Mouse (Mus musculus): ENCODE measurements at regions not wholly inside any gene's neighbourhood (a gene's known extent, or its start where the extent isn't known, plus 50 kb on each side); places are given as distances from the start of the nearest gene placed in this dataset.

- DNase-seq, result no peak
Measured at GRCm38 (mm10) chr3:70216096-70216495, 208.7 kb downstream of the Otol1 start.

- DNase-seq, result no peak
Measured at GRCm38 (mm10) chr3:70218757-70219360, 211.4 kb downstream of the Otol1 start.

GRCm38 (mm10) chr3:70223443-70224065, 216.1 kb downstream of the Otol1 start:
- no peak for DNase-seq

GRCm38 (mm10) chr3:70224846-70225245, 217.4 kb downstream of the Otol1 start:
- no peak for DNase-seq

GRCm38 (mm10) chr3:70227165-70227564, 219.8 kb downstream of the Otol1 start:
- DNase-seq, result no peak

GRCm38 (mm10) chr3:70248655-70249054, 241.2 kb downstream of the Otol1 start:
- no peak for DNase-seq

GRCm38 (mm10) chr3:70249922-70250321, 242.5 kb downstream of the Otol1 start:
- no peak for DNase-seq

- no peak for DNase-seq
Measured at GRCm38 (mm10) chr3:70250733-70251132, 243.3 kb downstream of the Otol1 start.

GRCm38 (mm10) chr3:70263318-70263717, 255.9 kb downstream of the Otol1 start:
- DNase-seq, result no peak

- no peak for DNase-seq
Measured at GRCm38 (mm10) chr3:70288590-70289388, 281.4 kb downstream of the Otol1 start.

- DNase-seq, result no peak
Measured at GRCm38 (mm10) chr3:70307556-70307955, 300.1 kb downstream of the Otol1 start.

GRCm38 (mm10) chr3:70308061-70308461, 300.6 kb downstream of the Otol1 start:
- DNase-seq, result no peak

- no peak for DNase-seq
Measured at GRCm38 (mm10) chr3:70309304-70309703, 301.9 kb downstream of the Otol1 start.

GRCm38 (mm10) chr3:70311055-70311454, 303.6 kb downstream of the Otol1 start:
- no peak for DNase-seq

- DNase-seq, result no peak
Measured at GRCm38 (mm10) chr3:70312034-70312433, 304.6 kb downstream of the Otol1 start.

- no peak for DNase-seq
Measured at GRCm38 (mm10) chr3:70313119-70313868, 305.9 kb downstream of the Otol1 start.

- no peak for DNase-seq
Measured at GRCm38 (mm10) chr3:70314239-70314638, 306.8 kb downstream of the Otol1 start.

- no peak for DNase-seq
Measured at GRCm38 (mm10) chr3:70318377-70318776, 311.0 kb downstream of the Otol1 start.

GRCm38 (mm10) chr3:70319139-70319538, 311.7 kb downstream of the Otol1 start:
- no peak for DNase-seq

GRCm38 (mm10) chr3:70321161-70321657, 313.8 kb downstream of the Otol1 start:
- no peak for DNase-seq

GRCm38 (mm10) chr3:70324692-70325091, 317.3 kb downstream of the Otol1 start:
- DNase-seq, result no peak

Data from adrenal gland, postnatal 10 days (tissue).